Mouse (Mus musculus) stomach, embryonic 15.5 days (tissue): ENCODE data around the gene Naa80. TPM values are rescaled to one million over a fixed set of nuclear protein-coding genes. Genes with fewer than 3 reads are reported as not detected.

Source experiments
- ATAC-seq: fragments of 200-750 bp; cut with Nextera tagmentation; 2 replicates; pipeline ENCODE4 v1.8.0; 2017; ENCODE audit warnings: low read depth, moderate number of reproducible peaks, moderate TSS enrichment; ENCODE audit not compliant: insufficient read depth, low FRiP score
- H3K27ac ChIP-seq: fragments of 300-500 bp; sonication (generic); 2 replicates; pipeline ENCODE4 v1.5.1; 2015; ENCODE audit warnings: mild to moderate bottlenecking, inconsistent platforms
- H3K27me3 ChIP-seq: fragments of 300-500 bp; sonication (generic); replicated peaks from 2 replicates; pipeline ENCODE4 v1.6.1; 2015; ENCODE audit warnings: inconsistent platforms
- H3K36me3 ChIP-seq: fragments of 300-500 bp; sonication (generic); 2 replicates; pipeline ENCODE4 v1.6.1; 2015; ENCODE audit warnings: inconsistent platforms
- H3K4me1 ChIP-seq: fragments of 300-500 bp; sonication (generic); 2 replicates; pipeline ENCODE4 v1.6.1; 2015; ENCODE audit warnings: inconsistent platforms
- H3K4me2 ChIP-seq: fragments of 300-500 bp; sonication (generic); 2 replicates; pipeline ENCODE4 v1.6.1; 2015; ENCODE audit warnings: mild to moderate bottlenecking, inconsistent platforms
- H3K4me3 ChIP-seq: fragments of 300-500 bp; sonication (generic); replicated peaks from 2 replicates; pipeline ENCODE4 v1.5.1; 2015; ENCODE audit warnings: inconsistent platforms
- H3K9ac ChIP-seq: fragments of 300-500 bp; sonication (generic); 2 replicates; pipeline ENCODE4 v1.6.1; 2015; ENCODE audit warnings: inconsistent platforms
- H3K9me3 ChIP-seq: fragments of 300-500 bp; sonication (generic); 2 replicates; pipeline ENCODE4 v1.6.1; 2016; ENCODE audit warnings: inconsistent platforms
- WGBS: fragments of 180-500 bp; shearing (Covaris S2); methylation state at CpG from one replicate; pipeline ENCODE4 v1.1.7; 2015; 5-methylcytosine and 5-hydroxymethylcytosine counted together
- polyA plus RNA-seq: library from polyadenylated mRNA; unstranded; fragments of >200 nt; fragmentation: Nextera tagmentation; extraction: Ambion mirVana; gene quantifications from 2 replicates; pipeline ENCODE4 v1.2.1, GENCODE M21; 2015

Gene Naa80
- polyA plus RNA-seq, 1 experiment from 2014 or later: 18.6 TPM

- peak overlapping the region; percentile 83 for H3K4me2 ChIP-seq
- H3K9me3 ChIP-seq: no peaks in the 10 kb centered on the region
- H3K9ac ChIP-seq: no peak overlapping the region
- peaks cover 17% of the 10 kb centered on the region for H3K4me1 ChIP-seq
- H3K27ac ChIP-seq: peak overlapping the region; percentile 57
- H3K36me3 ChIP-seq: peaks cover 36% of the 10 kb centered on the region
- WGBS: 71% methylated on average over 25 of the region's 25 CpGs
- H3K4me3 ChIP-seq: no peak overlapping the region
- ATAC-seq: peak; percentile 24; the same call in 1 of the 2 replicates
- no peaks in the 10 kb centered on the region for H3K27me3 ChIP-seq
These were observed 11.5 kb downstream of the Naa80 start for GRCm38 (mm10) chr9:107590058-107590772.

GRCm38 (mm10) chr9:107590773-107591060 lies 12.0 kb downstream of the Naa80 start:
- peaks cover 17% of the 10 kb centered on the region for H3K4me1 ChIP-seq
- H3K36me3 ChIP-seq: peaks cover 36% of the 10 kb centered on the region
- no peak overlapping the region; the same call in 1 of the 2 replicates for H3K4me2 ChIP-seq
- H3K9me3 ChIP-seq: no peaks in the 10 kb centered on the region
- no peak overlapping the region for H3K4me3 ChIP-seq
- H3K9ac ChIP-seq: no peak overlapping the region
- WGBS: 86% methylated on average over 6 of the region's 6 CpGs
- no peaks in the 10 kb centered on the region for H3K27me3 ChIP-seq
- peak overlapping the region; percentile 57; the same call in 1 of the 2 replicates for H3K27ac ChIP-seq
- ATAC-seq: no peak

GRCm38 (mm10) chr9:107593101-107593976 lies 14.7 kb downstream of the Naa80 start:
- H3K9ac ChIP-seq: no peak overlapping the region
- ATAC-seq: no peak
- peaks cover 36% of the 10 kb centered on the region for H3K36me3 ChIP-seq
- H3K27ac ChIP-seq: no peak overlapping the region
- 84% methylated on average over 11 of the region's 11 CpGs for WGBS
- H3K27me3 ChIP-seq: no peaks in the 10 kb centered on the region
- H3K4me1 ChIP-seq: peaks cover 12% of the 10 kb centered on the region
- H3K4me2 ChIP-seq: no peak overlapping the region
- H3K4me3 ChIP-seq: no peak overlapping the region
- H3K9me3 ChIP-seq: no peaks in the 10 kb centered on the region

- Histone ChIP-seq H3K4me1 (0 out of 2 replicates have a peak, but pooled peaks cover under 1% of the 10 kb centered on the region), H3K4me2 (no peak overlapping the region), H3K27me3 (no peaks in the 10 kb centered on the region), H3K36me3 (peaks cover 36% of the 10 kb centered on the region), H3K27ac (no peak overlapping the region), H3K4me3 (no peak overlapping the region), H3K9ac (no peak overlapping the region), H3K9me3 (no peaks in the 10 kb centered on the region)
- 75% methylated on average over 8 of the region's 8 CpGs for WGBS
- no peak for ATAC-seq
These were observed 15.8 kb downstream of the Naa80 start for GRCm38 (mm10) chr9:107594281-107595062.

GRCm38 (mm10) chr9:107596619-107597569 lies 18.2 kb downstream of the Naa80 start:
- Histone ChIP-seq H3K4me2 (no peak overlapping the region), H3K4me1 (no peaks in the 10 kb centered on the region), H3K27me3 (no peaks in the 10 kb centered on the region), H3K36me3 (peaks cover 16% of the 10 kb centered on the region), H3K4me3 (no peak overlapping the region), H3K27ac (no peak overlapping the region), H3K9me3 (no peaks in the 10 kb centered on the region), H3K9ac (no peak overlapping the region)
- WGBS: 84% methylated on average over 11 of the region's 11 CpGs
- no peak for ATAC-seq

- ATAC-seq: no peak
- Histone ChIP-seq H3K27ac (no peak overlapping the region), H3K4me3 (no peak overlapping the region), H3K4me1 (peaks cover 3% of the 10 kb centered on the region; the same call in 1 of the 2 replicates), H3K9me3 (no peaks in the 10 kb centered on the region), H3K36me3 (peaks cover 5% of the 10 kb centered on the region), H3K9ac (no peak overlapping the region), H3K27me3 (no peaks in the 10 kb centered on the region), H3K4me2 (no peak overlapping the region)
- WGBS: 72% methylated on average over 5 of the region's 5 CpGs
These were observed 19.7 kb downstream of the Naa80 start for GRCm38 (mm10) chr9:107598385-107598784.

- no peak for ATAC-seq
- Histone ChIP-seq H3K9me3 (no peaks in the 10 kb centered on the region), H3K4me1 (peaks cover 12% of the 10 kb centered on the region; the same call in 1 of the 2 replicates), H3K9ac (no peak overlapping the region), H3K4me2 (no peak overlapping the region), H3K27ac (no peak overlapping the region), H3K36me3 (no peaks in the 10 kb centered on the region), H3K27me3 (no peaks in the 10 kb centered on the region), H3K4me3 (no peak overlapping the region)
- WGBS: 84% methylated on average over 9 of the region's 9 CpGs
These were observed 20.7 kb downstream of the Naa80 start for GRCm38 (mm10) chr9:107599433-107599832.

GRCm38 (mm10) chr9:107599842-107600241 lies 21.2 kb downstream of the Naa80 start:
- H3K9ac ChIP-seq: no peak overlapping the region
- H3K27ac ChIP-seq: no peak overlapping the region
- H3K4me2 ChIP-seq: no peak overlapping the region
- no peaks in the 10 kb centered on the region for H3K9me3 ChIP-seq
- H3K4me3 ChIP-seq: no peak overlapping the region
- ATAC-seq: no peak
- no peaks in the 10 kb centered on the region for H3K27me3 ChIP-seq
- peaks cover 15% of the 10 kb centered on the region; the same call in 1 of the 2 replicates for H3K4me1 ChIP-seq
- 73% methylated on average over 14 of the region's 14 CpGs for WGBS
- no peaks in the 10 kb centered on the region for H3K36me3 ChIP-seq

GRCm38 (mm10) chr9:107600745-107601144 lies 22.1 kb downstream of the Naa80 start:
- no peak overlapping the region for H3K4me2 ChIP-seq
- no peak overlapping the region for H3K9ac ChIP-seq
- no peak for ATAC-seq
- no peaks in the 10 kb centered on the region for H3K9me3 ChIP-seq
- H3K4me1 ChIP-seq: peaks cover 22% of the 10 kb centered on the region; the same call in 1 of the 2 replicates
- no peaks in the 10 kb centered on the region for H3K27me3 ChIP-seq
- no peak overlapping the region for H3K4me3 ChIP-seq
- WGBS: 78% methylated on average over 12 of the region's 12 CpGs
- no peak overlapping the region for H3K27ac ChIP-seq
- no peaks in the 10 kb centered on the region for H3K36me3 ChIP-seq

GRCm38 (mm10) chr9:107601275-107601674 lies 22.6 kb downstream of the Naa80 start:
- ATAC-seq: no peak
- no peaks in the 10 kb centered on the region for H3K27me3 ChIP-seq
- H3K9me3 ChIP-seq: no peaks in the 10 kb centered on the region
- H3K4me3 ChIP-seq: no peak overlapping the region
- WGBS: 85% methylated on average over 11 of the region's 11 CpGs
- no peak overlapping the region for H3K9ac ChIP-seq
- no peak overlapping the region for H3K27ac ChIP-seq
- H3K36me3 ChIP-seq: no peaks in the 10 kb centered on the region
- H3K4me2 ChIP-seq: no peak overlapping the region
- H3K4me1 ChIP-seq: peaks cover 22% of the 10 kb centered on the region; the same call in 1 of the 2 replicates
